Mouse (Mus musculus): ENCODE data around the gene Acer2.

Acer2 gene

DNA sequence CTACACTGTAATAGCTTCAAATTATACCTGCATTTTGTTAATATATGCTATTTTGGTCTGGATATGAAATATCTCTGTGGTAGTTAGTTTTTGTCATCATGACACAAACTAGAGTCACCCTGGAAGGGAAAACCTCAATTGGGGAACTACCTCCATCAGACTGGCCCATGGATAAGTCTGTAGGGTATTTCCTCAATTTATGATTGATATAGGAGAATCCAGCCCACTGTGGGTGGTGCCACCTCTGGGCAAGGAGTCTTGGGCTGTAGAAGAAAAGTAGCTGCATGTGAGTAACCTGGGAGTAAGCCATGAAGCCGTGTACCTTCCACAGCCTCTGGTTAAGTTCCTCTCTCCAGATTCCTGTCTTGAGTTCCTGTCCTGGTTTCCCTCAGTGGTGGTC lies 74.6 kb downstream of the Acer2 start:
- in situ Hi-C loops (cut with MboI, MseI), result no loop called here

DNA sequence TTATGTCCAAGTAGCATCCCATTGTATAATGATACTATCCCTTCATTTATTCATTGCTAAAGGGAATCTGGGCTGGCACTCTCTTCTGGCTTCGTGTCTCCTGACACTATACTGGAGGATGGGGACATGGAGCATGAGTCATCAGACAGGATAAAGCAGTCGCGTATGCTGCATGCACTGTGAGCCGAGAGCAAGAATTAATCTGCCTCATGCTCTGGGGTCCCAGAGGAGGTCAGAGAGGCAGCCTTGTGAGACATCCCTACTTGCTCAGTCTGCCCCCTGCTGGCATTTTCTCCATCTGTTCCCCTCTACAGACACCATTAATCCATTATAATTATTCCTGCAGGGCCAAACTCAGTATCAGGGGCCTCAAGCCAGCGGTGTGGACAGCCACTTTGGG lies 79.3 kb downstream of the Acer2 start:
- in situ Hi-C loops (cut with MboI, MseI), result no loop called here

DNA sequence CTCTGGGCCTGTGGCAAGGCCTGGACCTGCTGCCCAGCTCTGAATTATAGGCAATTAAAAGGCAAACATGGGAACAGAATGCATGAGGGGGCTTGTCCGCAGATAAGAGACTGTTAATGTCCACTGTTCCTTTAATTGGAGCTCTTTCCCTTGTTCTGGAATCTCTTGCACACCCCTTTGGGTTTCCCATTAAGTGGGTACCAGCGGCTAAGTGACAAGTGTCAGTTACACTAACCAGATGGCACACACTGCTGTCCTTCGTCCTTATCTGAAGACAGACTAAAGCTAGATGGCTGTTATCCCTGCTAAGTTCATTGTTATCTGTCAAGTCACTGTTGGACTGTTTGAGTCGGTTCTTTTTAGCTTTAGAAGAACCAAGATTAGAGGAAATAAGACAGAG lies 81.3 kb downstream of the Acer2 start:
- in situ Hi-C loops (cut with MboI, MseI), result no loop called here

DNA sequence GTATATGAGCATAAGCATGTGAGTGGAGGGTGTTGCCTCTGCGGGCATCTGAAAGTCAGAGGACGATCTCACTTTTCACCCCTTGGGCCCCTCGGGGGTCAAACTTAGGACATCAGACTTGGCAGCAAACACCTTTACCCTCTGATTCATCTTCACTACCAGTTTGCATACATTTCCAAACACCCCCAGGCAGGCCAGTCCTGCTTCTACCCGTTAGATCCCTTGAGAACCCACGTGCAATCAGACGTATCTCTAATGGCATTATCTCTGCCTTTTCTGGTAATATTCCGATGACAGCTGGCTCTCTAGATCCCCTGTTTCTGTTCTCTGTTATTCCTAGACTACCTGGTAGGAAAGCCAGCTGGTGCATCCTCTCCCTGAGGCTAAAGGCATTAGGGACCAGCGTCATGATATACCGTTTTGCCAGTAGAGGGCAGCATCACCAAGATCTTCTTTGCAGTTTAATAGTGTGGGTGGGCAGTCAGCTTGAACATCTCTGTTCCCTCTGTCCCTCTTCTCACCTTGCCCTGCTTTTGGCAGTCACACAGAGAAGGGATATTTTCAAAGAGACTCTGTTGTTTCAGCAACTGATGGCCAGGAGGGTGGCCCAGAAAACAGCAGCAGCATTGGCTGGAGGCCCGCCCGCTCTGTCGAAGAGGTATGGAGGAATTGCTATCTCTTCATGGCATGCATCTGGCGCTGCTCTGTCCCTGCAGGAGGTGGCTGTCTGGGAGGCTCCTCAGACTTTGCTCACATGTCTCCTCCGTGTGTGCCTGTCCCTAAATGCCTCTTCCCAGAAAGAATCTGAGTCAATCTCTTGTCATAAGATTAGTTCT lies 83.6 kb downstream of the Acer2 start:
- in situ Hi-C loops (cut with MboI, MseI), result no loop called here

DNA sequence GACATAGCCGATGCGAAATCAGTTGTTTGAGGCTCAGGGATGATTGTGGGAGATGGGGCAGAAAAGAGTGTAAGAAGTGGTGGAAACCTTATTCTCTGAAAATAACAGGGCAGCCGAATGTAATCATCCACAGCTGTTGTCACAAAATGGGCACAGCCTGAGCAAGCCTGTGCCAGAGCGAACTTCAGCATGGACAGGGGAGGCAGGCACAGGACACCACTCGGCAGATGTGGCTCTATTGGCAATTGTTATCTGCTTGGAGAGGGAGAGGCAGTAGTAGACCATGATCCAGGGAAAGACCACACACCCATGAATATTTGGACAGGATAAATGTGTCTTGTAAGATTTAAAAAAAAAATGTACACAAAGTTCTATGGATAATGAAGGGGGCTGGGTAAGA lies 103.1 kb downstream of the Acer2 start:
- in situ Hi-C loops (cut with MboI, MseI), result no loop called here
